Mouse (Mus musculus) midbrain, embryonic 10.5 days (tissue): ENCODE results near the gene Dppa3. TPM values are rescaled to one million over a fixed set of nuclear protein-coding genes. Genes with fewer than 3 reads are reported as not detected.
A peak's percentile ranks its signal among the peaks of the same experiment; 100 is the strongest.

Experiments used
- DNase-seq: peaks from one replicate; pipeline ENCODE4 v3.0.0-alpha.2; 2017; ENCODE audit warnings: low spot score
- H3K27ac ChIP-seq: fragments of 300-500 bp; sonication (generic); replicated peaks from 2 replicates; pipeline ENCODE4 v1.5.1; 2016; ENCODE audit warnings: mild to moderate bottlenecking
- H3K27me3 ChIP-seq: fragments of 300-500 bp; sonication (generic); 2 replicates; pipeline ENCODE4 v1.6.1; 2016; ENCODE audit warnings: low read depth, mild to moderate bottlenecking; ENCODE audit not compliant: poor library complexity, severe bottlenecking
- H3K36me3 ChIP-seq: fragments of 300-500 bp; sonication (generic); 2 replicates; pipeline ENCODE4 v1.6.1; 2016; ENCODE audit warnings: mild to moderate bottlenecking, moderate library complexity
- H3K4me1 ChIP-seq: fragments of 300-500 bp; sonication (generic); 2 replicates; pipeline ENCODE4 v1.6.1; 2016
- H3K4me3 ChIP-seq: fragments of 300-500 bp; sonication (generic); 2 replicates; pipeline ENCODE4 v1.5.1; 2016; ENCODE audit warnings: mild to moderate bottlenecking, moderate library complexity
- H3K9me3 ChIP-seq: fragments of 300-500 bp; sonication (generic); replicated peaks from 2 replicates; pipeline ENCODE4 v1.6.1; 2016; ENCODE audit warnings: mild to moderate bottlenecking
- WGBS: fragments of 180-500 bp; shearing (Covaris S2); methylation state at CpG from one replicate; pipeline ENCODE4 v1.1.7; 2016; 5-methylcytosine and 5-hydroxymethylcytosine counted together
- polyA plus RNA-seq: library from polyadenylated mRNA; unstranded; fragments of >200 nt; fragmentation: Nextera tagmentation; extraction: Ambion mirVana; gene quantifications from 2 replicates; pipeline ENCODE4 v1.2.1, GENCODE M21; 2016

Gene Dppa3
- polyA plus RNA-seq, 1 experiment from 2014 or later = not detected

DNA sequence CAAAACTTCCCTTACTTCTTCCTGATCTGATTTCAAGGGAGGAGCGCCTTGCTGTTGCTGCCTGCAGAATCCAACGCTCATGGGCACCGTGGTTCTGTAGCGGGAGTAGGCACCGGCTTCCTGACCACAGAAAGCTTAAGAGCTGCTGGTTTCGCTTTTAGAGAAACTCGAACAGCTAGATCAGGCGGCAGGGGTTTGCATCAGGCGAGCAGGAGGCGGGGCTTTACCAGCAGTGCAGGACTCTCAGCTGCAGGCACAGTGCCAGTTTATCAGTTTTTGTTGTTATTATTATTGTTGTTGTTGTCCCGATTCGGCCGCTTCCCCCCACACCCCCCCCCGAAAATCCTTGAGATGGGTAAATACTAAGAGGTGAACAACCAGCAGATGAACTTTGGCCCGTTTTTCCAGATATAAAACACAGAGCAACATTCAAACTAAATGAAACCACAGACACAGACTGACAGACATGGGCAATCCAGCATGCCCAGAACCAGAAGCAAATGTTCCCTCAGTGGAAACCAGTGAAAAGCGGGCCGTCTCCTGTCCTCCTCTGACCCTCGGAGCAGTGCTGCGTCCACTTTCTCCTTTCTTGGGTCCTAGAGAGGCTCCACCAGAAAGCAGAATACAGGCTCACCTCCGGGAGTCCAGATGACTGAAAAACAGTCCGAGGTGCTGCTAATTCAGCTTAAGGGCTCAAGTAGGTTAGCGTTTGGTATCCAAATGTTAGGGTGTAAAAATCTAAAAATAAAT, 23.8 kb upstream of the Dppa3 start, which contains the start of gene Apobec1:
Apobec1 (minus strand) TSS at position 203 of the 750 bp plus-strand sequence.
- Histone ChIP-seq H3K4me3 (peak within 1 kb of the TSS; percentile 55), H3K4me1 (peaks cover 8% of the 10 kb centered on the region), H3K36me3 (no peaks in the 10 kb centered on the region), H3K9me3 (no peaks in the 10 kb centered on the region), H3K27me3 (no peaks in the 10 kb centered on the region), H3K27ac (peak within 1 kb of the TSS; percentile 74)
- peak; percentile 56 for DNase-seq
- 11% methylated on average over 22 of the region's 22 CpGs for WGBS

DNA sequence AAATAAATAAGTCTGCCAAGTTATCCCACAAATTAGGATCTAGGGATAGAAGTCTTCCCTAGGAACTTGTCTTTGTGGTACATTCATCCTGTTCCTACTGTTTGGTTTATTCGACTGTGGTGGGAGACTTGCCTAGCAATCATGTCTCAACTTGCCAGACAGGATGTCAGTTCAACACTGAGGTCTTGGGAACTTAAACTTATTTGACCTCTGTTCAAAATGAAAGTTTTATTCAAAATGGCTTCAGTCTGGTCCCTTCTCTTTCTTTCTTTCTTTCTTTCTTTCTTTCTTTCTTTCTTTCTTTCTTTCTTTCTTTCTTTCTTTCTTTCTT, 23.3 kb upstream of the Dppa3 start:
- H3K36me3 ChIP-seq = no peaks in the 10 kb centered on the region
- peak overlapping the region; percentile 74; the same call in 1 of the 2 replicates for H3K27ac ChIP-seq
- no peak for DNase-seq
- H3K4me3 ChIP-seq = peak overlapping the region; percentile 55; the same call in 1 of the 2 replicates
- no peaks in the 10 kb centered on the region for H3K9me3 ChIP-seq
- no peaks in the 10 kb centered on the region for H3K27me3 ChIP-seq
- peaks cover 8% of the 10 kb centered on the region for H3K4me1 ChIP-seq
- WGBS = 79% methylated on average over 1 of the region's 1 CpGs

DNA sequence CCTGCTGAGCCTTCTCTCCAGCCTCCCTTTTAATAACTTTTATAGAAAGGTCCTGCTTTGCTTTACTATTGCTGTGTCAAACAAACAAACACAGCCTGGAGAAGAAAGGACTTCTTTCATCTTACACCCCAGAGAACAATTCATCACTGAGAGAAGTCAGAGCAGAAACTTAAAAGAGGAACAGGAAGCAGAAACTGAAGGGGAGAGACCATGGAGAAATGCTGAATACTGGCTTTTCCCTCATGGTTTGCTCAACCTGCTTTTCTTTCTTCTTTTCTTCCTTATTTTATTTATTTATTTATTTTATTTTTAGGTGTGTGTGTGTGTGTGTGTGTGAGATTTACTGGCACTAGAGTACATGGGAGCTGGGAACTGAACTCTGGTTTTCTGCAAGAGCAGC, 21.9 kb upstream of the Dppa3 start:
- Histone ChIP-seq H3K36me3 (no peaks in the 10 kb centered on the region), H3K4me3 (no peak overlapping the region), H3K9me3 (no peaks in the 10 kb centered on the region), H3K4me1 (peaks cover 8% of the 10 kb centered on the region), H3K27me3 (no peaks in the 10 kb centered on the region), H3K27ac (no peak overlapping the region)
- no peak for DNase-seq

DNA sequence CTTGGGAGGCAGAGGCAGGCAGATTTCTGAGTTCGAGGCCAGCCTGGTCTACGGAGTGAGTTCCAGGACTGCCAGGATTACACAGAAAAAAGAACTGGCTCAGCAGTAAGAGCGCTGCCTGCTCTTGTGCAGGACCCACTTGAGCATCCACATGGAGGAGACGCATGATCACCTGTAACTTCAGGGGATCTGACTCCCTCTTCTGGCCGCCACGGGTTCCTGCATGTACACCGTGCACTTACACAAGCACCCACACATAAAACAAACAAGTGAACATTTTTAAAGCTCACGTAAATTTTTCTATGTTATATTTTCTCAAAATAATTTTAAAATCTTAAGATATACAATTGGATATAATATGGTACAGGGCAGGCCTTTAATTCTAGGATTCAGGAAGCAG, 20.7 kb upstream of the Dppa3 start:
- no peak overlapping the region for H3K4me3 ChIP-seq
- H3K36me3 ChIP-seq = no peaks in the 10 kb centered on the region
- no peak overlapping the region for H3K27ac ChIP-seq
- H3K9me3 ChIP-seq = no peaks in the 10 kb centered on the region
- no peak for DNase-seq
- H3K27me3 ChIP-seq = no peaks in the 10 kb centered on the region
- 94% methylated on average over 8 of the region's 8 CpGs for WGBS
- H3K4me1 ChIP-seq = peaks cover 8% of the 10 kb centered on the region

DNA sequence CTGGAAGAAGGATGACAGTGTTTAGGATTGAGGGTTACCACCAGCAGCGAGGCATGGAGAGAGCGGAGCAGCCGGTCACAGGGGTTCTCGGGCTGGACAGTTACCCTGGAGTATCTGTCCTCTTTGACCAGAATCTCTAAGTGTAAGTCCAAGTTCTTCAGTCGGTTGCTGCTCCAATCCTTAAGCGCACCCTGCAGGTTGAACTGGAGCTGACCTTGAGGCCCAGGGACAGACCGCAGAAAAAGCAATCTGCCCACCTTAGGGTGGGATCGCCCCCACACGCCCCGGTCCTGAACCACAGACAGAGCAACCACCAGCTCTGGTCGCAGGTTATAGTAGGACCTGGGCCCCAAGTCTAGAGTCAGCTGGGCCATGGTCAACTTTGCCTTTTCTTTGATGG, 19.5 kb upstream of the Dppa3 start:
- no peak for DNase-seq
- peaks cover 8% of the 10 kb centered on the region for H3K4me1 ChIP-seq
- no peak overlapping the region for H3K4me3 ChIP-seq
- no peaks in the 10 kb centered on the region for H3K9me3 ChIP-seq
- no peaks in the 10 kb centered on the region for H3K27me3 ChIP-seq
- no peaks in the 10 kb centered on the region for H3K36me3 ChIP-seq
- H3K27ac ChIP-seq = no peak overlapping the region
- 90% methylated on average over 11 of the region's 11 CpGs for WGBS

DNA sequence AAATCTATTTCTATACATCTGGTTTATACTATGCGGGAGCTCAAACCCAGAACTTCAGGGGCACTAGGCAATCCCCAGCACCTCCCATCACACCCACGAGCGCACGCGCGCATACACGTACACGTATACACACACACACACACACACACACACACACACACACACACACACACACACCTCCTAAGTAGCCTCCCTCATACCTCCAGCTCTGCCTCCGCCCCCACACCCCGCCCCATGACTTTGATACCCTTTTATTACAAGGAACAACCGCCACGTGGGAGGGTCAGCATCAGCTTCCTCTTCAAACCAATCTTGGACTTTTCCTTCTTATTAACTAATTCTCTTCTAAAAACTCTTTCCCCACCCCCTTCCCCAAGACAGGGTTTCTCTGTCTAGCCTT, 18.5 kb upstream of the Dppa3 start:
- Histone ChIP-seq H3K27me3 (no peaks in the 10 kb centered on the region), H3K36me3 (no peaks in the 10 kb centered on the region), H3K4me3 (no peak overlapping the region), H3K27ac (no peak overlapping the region), H3K9me3 (no peaks in the 10 kb centered on the region), H3K4me1 (peaks cover under 1% of the 10 kb centered on the region; the same call in 1 of the 2 replicates)
- no peak for DNase-seq
- 91% methylated on average over 12 of the region's 12 CpGs for WGBS

DNA sequence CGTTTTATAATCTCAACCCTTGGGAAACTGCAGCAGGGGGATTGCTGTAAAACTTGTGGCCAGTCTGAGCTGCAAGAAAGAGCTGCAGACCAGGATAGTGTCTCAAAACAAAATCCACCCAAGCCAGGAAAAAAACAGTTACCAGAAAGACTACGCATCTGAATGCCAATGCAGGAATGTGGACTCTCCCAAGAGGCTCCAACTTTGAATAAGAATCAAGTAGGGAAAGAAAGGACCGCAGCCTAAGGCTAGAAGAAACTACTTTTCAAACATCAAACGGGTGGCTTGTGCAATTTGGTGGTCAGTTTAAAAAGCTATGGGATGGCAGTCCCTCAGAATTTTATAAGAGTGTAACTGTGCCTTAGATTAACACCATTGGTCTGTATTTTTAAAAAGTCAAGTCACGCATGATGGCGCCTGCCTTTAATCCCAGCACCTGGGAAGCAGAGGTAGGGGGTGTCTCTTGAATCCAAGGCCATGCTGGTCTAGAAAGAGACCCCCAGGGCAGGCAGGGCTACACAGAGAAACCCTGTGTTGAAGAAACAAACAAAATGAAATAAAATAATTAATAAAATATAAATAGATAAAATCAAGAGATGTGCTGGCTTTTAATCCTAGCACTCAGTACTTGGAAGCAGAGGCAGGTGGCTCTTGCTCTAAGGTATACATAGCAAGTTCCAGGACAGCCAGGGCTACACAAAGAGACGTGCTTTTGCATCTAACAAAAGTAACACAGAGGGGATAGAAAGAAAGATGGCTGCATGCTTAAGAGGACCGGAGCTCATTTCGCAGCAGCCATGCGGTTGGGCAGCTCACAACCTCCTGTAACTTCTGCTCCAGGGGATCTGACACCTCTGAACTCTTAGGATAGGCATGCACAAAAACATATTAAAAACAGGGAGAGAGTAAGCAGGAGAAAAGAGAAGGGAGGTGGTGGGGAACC, 17.5 kb upstream of the Dppa3 start:
- DNase-seq = no peak
- Histone ChIP-seq H3K27me3 (no peaks in the 10 kb centered on the region), H3K4me1 (no peaks in the 10 kb centered on the region), H3K36me3 (no peaks in the 10 kb centered on the region), H3K9me3 (no peaks in the 10 kb centered on the region), H3K4me3 (no peak overlapping the region), H3K27ac (no peak overlapping the region)
- WGBS = 83% methylated on average over 10 of the region's 10 CpGs

DNA sequence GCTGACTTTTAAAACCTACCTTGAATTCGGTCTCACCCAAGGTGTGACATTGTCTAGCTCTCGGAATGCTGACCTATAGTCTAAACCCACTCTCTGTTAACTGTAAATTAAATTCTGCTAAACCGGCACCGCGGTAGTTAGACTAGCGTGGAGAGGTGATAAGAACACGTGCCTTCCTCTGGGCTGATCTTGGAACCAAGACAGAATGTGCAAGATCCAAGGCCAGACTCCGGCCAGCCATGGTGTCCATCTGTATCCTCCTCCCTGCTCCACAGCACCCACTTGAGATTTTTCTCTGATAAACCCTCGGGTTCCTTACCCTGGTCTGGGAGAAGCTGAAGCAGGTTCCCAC, 16.9 kb upstream of the Dppa3 start:
- 76% methylated on average over 9 of the region's 9 CpGs for WGBS
- H3K4me1 ChIP-seq = no peaks in the 10 kb centered on the region
- DNase-seq = no peak
- no peaks in the 10 kb centered on the region for H3K36me3 ChIP-seq
- H3K27me3 ChIP-seq = no peaks in the 10 kb centered on the region
- no peak overlapping the region for H3K4me3 ChIP-seq
- no peaks in the 10 kb centered on the region for H3K9me3 ChIP-seq
- H3K27ac ChIP-seq = no peak overlapping the region

DNA sequence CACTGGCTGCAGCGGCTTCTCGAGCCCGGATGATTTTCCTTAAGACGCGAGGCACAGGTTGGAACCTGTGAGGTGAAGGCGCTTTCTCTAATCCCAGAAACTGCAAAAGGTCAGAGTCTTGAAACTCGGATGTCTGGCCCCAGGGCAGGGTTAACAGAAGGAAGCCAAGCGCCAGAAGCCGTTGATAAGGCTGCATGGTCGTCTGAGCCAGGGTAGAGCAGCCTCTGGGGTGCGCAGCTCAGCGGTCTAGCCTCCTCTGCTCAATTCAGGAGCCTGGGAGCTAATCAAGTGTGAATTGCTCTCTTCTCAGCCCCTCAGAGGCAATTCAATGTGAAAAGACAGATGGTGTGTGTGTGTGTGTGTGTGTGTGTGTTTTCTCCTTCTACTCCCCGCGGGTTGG, 16.4 kb upstream of the Dppa3 start, which contains the start of gene Gdf3:
Gdf3 (minus strand) TSS at position 317 of the 400 bp plus-strand sequence.
- DNase-seq = no peak
- Histone ChIP-seq H3K27ac (no peak within 1 kb of the TSS), H3K27me3 (no peaks in the 10 kb centered on the region), H3K9me3 (no peaks in the 10 kb centered on the region), H3K4me3 (no peak within 1 kb of the TSS), H3K36me3 (no peaks in the 10 kb centered on the region), H3K4me1 (no peaks in the 10 kb centered on the region)
- 73% methylated on average over 14 of the region's 14 CpGs for WGBS

DNA sequence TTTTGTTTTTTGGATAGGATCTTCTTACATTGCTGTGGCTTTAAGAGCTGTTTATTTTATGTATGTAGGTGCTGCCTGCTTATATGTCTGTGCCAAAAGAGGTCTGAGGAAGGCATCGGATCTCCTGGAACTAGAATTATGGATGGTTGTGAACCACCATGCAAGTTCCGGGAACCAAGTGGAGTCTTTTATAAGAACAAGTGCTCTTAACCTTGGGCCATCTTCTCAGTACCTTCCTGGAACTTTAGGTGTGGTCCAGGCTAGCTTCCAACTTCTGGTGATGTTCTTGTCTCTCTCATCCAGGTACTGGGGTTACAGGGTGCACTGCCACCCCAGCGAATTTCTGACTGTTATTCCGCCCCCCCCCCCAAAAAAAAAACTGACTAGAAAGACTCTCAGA, 13.8 kb upstream of the Dppa3 start:
- Histone ChIP-seq H3K27ac (no peak overlapping the region), H3K4me1 (no peaks in the 10 kb centered on the region), H3K27me3 (no peaks in the 10 kb centered on the region), H3K9me3 (0 out of 2 replicates have a peak, but pooled peaks cover 4% of the 10 kb centered on the region), H3K36me3 (no peaks in the 10 kb centered on the region), H3K4me3 (no peak overlapping the region)
- no peak for DNase-seq
- WGBS = 83% methylated on average over 4 of the region's 4 CpGs

DNA sequence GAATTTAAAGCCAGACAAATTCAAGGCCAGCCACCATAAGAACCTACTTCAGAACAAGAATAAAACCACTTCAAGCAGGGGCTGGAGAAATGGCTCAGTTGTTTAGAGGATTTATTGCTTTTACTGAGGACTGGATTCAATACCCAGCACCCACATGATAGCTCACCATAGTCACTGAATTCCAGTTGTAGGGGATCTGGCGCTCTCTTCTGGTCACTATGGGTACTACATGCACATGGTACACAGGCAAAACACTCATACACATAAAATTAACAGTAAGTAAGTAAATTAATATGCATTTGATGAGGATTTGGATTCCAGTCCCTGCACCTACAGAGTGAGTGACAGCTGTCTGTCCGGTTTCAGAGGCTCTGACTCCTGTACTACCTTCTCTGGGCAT, 12.2 kb upstream of the Dppa3 start:
- no peak for DNase-seq
- no peaks in the 10 kb centered on the region for H3K36me3 ChIP-seq
- H3K27ac ChIP-seq = no peak overlapping the region
- no peaks in the 10 kb centered on the region for H3K4me1 ChIP-seq
- WGBS = 56% methylated on average over 2 of the region's 2 CpGs
- H3K27me3 ChIP-seq = no peaks in the 10 kb centered on the region
- H3K4me3 ChIP-seq = no peak overlapping the region
- 0 out of 2 replicates have a peak, but pooled peaks cover 4% of the 10 kb centered on the region for H3K9me3 ChIP-seq

DNA sequence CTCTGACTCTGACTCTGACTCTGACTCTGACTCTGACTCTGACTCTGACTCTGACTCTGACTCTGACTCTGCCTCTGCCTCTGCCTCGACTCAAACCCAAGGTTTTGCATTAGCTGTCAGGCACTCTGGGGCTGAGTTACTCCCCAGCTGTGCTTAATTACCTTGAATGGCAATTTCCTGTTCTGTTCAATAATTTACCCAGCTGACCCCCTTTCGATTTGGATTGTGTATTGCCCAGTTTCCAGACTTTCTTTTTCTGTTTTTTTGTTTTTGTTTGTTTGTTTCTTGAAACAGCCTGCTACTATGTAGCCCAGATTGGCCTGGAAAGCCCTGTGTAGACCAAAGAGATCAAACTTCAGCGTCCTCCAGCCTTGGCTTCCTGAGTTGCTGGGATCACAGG, 10.2 kb upstream of the Dppa3 start:
- Histone ChIP-seq H3K27me3 (no peaks in the 10 kb centered on the region), H3K27ac (no peak overlapping the region), H3K4me1 (no peaks in the 10 kb centered on the region), H3K9me3 (0 out of 2 replicates have a peak, but pooled peaks cover 4% of the 10 kb centered on the region), H3K4me3 (no peak overlapping the region), H3K36me3 (no peaks in the 10 kb centered on the region)
- no peak for DNase-seq
- WGBS = 76% methylated on average over 3 of the region's 3 CpGs

DNA sequence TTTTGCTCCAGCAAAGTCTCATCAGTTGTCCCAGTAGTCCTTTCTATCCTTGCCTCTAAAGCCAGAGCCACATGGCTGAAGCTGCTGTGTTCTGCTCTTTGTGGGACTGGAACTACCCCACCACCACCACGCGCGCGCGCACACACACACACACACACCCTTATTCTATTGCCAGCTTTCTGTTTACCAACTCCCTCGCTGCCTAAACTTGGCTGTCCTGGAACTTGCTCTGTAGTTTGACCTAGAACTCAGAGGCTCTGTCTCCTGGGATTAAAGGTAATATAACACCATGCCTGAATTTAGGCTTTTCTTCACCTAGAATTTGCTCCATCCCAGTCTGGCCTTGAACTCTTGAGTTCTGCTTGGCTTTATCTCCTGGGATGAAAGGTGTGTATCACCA, 5.1 kb upstream of the Dppa3 start:
- 92% methylated on average over 6 of the region's 6 CpGs for WGBS
- Histone ChIP-seq H3K4me1 (no peaks in the 10 kb centered on the region), H3K4me3 (no peak overlapping the region), H3K27me3 (no peaks in the 10 kb centered on the region), H3K27ac (no peak overlapping the region), H3K9me3 (0 out of 2 replicates have a peak, but pooled peaks cover 3% of the 10 kb centered on the region), H3K36me3 (no peaks in the 10 kb centered on the region)
- DNase-seq = no peak
